Mouse (Mus musculus) midbrain, embryonic 11.5 days (tissue): ENCODE measurements around the gene Ube4a. TPM values are rescaled to one million over a fixed set of nuclear protein-coding genes. Genes with fewer than 3 reads are reported as not detected.
A peak's percentile ranks its signal among the peaks of the same experiment; 100 is the strongest.
"Not testable (repeated sequence)": the region's sequence is repeated elsewhere in the genome, so short reads cannot be mapped to it uniquely, and the experiment has no call there.

Source experiments
- ATAC-seq: fragments of 200-750 bp; cut with Nextera tagmentation; 2 replicates; pipeline ENCODE4 v1.8.0; 2017; ENCODE audit warnings: moderate TSS enrichment, moderate library complexity; ENCODE audit not compliant: low FRiP score
- DNase-seq: peaks from one replicate; pipeline ENCODE4 v3.0.0; 2015; ENCODE audit warnings: low spot score; ENCODE audit errors: missing footprints
- H3K27ac ChIP-seq: fragments of 300-500 bp; sonication (generic); 2 replicates; pipeline ENCODE4 v1.5.1; 2014; ENCODE audit warnings: low read depth, low read length
- H3K27me3 ChIP-seq: fragments of 300-500 bp; sonication (generic); 2 replicates; pipeline ENCODE4 v1.6.1; 2014; ENCODE audit warnings: mild to moderate bottlenecking, low read length, moderate library complexity, mixed read lengths; ENCODE audit not compliant: control insufficient read depth, insufficient read depth
- H3K36me3 ChIP-seq: fragments of 300-500 bp; sonication (generic); 2 replicates; pipeline ENCODE4 v1.6.1; 2014; ENCODE audit warnings: mild to moderate bottlenecking, low read length, moderate library complexity, mixed read lengths; ENCODE audit not compliant: control insufficient read depth, insufficient read depth
- H3K4me1 ChIP-seq: fragments of 300-500 bp; sonication (generic); 2 replicates; pipeline ENCODE4 v1.6.1; 2014; ENCODE audit warnings: low read length; ENCODE audit not compliant: control insufficient read depth, insufficient read depth
- H3K4me2 ChIP-seq: fragments of 300-500 bp; sonication (generic); 2 replicates; pipeline ENCODE4 v1.6.1; 2014; ENCODE audit warnings: mild to moderate bottlenecking, moderate library complexity
- H3K4me3 ChIP-seq: fragments of 300-500 bp; sonication (generic); 2 replicates; pipeline ENCODE4 v1.5.1; 2014; ENCODE audit warnings: low read depth, low read length
- H3K9ac ChIP-seq: fragments of 300-500 bp; sonication (generic); 2 replicates; pipeline ENCODE4 v1.6.1; 2014; ENCODE audit warnings: low read length
- H3K9me3 ChIP-seq: fragments of 300-500 bp; sonication (generic); 2 replicates; pipeline ENCODE4 v1.6.1; 2016; ENCODE audit warnings: low read length; ENCODE audit not compliant: control insufficient read depth
- WGBS: fragments of 180-500 bp; shearing (Covaris S2); extraction: QIAGEN DNeasy Blood & Tissue Kit; methylation state at CpG from one replicate; pipeline ENCODE4 v1.1.7; 2014; 5-methylcytosine and 5-hydroxymethylcytosine counted together
- polyA plus RNA-seq: library from polyadenylated mRNA; unstranded; fragments of >200 nt; fragmentation: Nextera tagmentation; extraction: Ambion mirVana; gene quantifications from 2 replicates; pipeline ENCODE4 v1.2.1, GENCODE M21; 2014

Gene Ube4a
- polyA plus RNA-seq, 1 experiment from 2014 or later: 37.2 TPM

GRCm38 (mm10) chr9:44967763-44968162, 2.4 kb upstream of the Ube4a start:
- H3K4me3 ChIP-seq, H3K36me3 ChIP-seq, H3K4me2 ChIP-seq, H3K9me3 ChIP-seq, H3K27me3 ChIP-seq, ATAC-seq, DNase-seq, H3K9ac ChIP-seq, H3K27ac ChIP-seq: not testable (repeated sequence)
- H3K4me1 ChIP-seq: peaks cover 12% of the 10 kb centered on the region
- 86% methylated on average over 5 of the region's 5 CpGs for WGBS

- H3K27ac ChIP-seq: no peak overlapping the region
- ATAC-seq (no peak), DNase-seq (peak; percentile 86)
- 19% methylated on average over 3 of the region's 3 CpGs for WGBS
- no peak overlapping the region for H3K9ac ChIP-seq
- no peak overlapping the region for H3K4me2 ChIP-seq
- no peaks in the 10 kb centered on the region for H3K36me3 ChIP-seq
- no peak overlapping the region for H3K4me3 ChIP-seq
- no peaks in the 10 kb centered on the region for H3K27me3 ChIP-seq
- peaks cover 12% of the 10 kb centered on the region for H3K4me1 ChIP-seq
- no peaks in the 10 kb centered on the region for H3K9me3 ChIP-seq
Observed at GRCm38 (mm10) chr9:44966815-44967242, 1.4 kb upstream of the Ube4a start.

- no peak for DNase-seq
- no peak; the same call in 1 of the 2 replicates for ATAC-seq
- H3K4me1 ChIP-seq: peaks cover 12% of the 10 kb centered on the region
- H3K9ac ChIP-seq: peak overlapping the region; percentile 57
- no peak overlapping the region for H3K27ac ChIP-seq
- no peaks in the 10 kb centered on the region for H3K9me3 ChIP-seq
- no peaks in the 10 kb centered on the region for H3K36me3 ChIP-seq
- H3K4me2 ChIP-seq: peak overlapping the region; percentile 64
- H3K4me3 ChIP-seq: peak overlapping the region; percentile 82
- WGBS: 13% methylated on average over 10 of the region's 10 CpGs
- H3K27me3 ChIP-seq: no peaks in the 10 kb centered on the region
Observed at GRCm38 (mm10) chr9:44965833-44966466, 550 bp upstream of the Ube4a start.

- Histone ChIP-seq H3K4me3 (no peak overlapping the region), H3K4me1 (no peaks in the 10 kb centered on the region), H3K36me3 (peaks cover 9% of the 10 kb centered on the region), H3K27ac (no peak overlapping the region), H3K27me3 (no peaks in the 10 kb centered on the region), H3K9ac (no peak overlapping the region), H3K9me3 (no peaks in the 10 kb centered on the region), H3K4me2 (no peak overlapping the region)
- DNase-seq: no peak
- ATAC-seq: no peak
- 90% methylated on average over 3 of the region's 3 CpGs for whole genome bisulfite sequencing
Observed at GRCm38 (mm10) chr9:44954432-44954831, 11.0 kb downstream of the Ube4a start.

- WGBS: 95% methylated on average over 5 of the region's 5 CpGs
- H3K36me3 ChIP-seq: peaks cover 14% of the 10 kb centered on the region
- no peak overlapping the region for H3K4me3 ChIP-seq
- DNase-seq (no peak), ATAC-seq (no peak)
- no peak overlapping the region for H3K9ac ChIP-seq
- H3K9me3 ChIP-seq: no peaks in the 10 kb centered on the region
- no peak overlapping the region for H3K27ac ChIP-seq
- no peak overlapping the region for H3K4me2 ChIP-seq
- H3K27me3 ChIP-seq: no peaks in the 10 kb centered on the region
- no peaks in the 10 kb centered on the region for H3K4me1 ChIP-seq
Observed at GRCm38 (mm10) chr9:44947836-44948235, 17.6 kb downstream of the Ube4a start.

GRCm38 (mm10) chr9:44946185-44946695, 19.2 kb downstream of the Ube4a start:
- ATAC-seq (no peak), DNase-seq (no peak)
- no peaks in the 10 kb centered on the region for H3K9me3 ChIP-seq
- no peaks in the 10 kb centered on the region for H3K27me3 ChIP-seq
- H3K36me3 ChIP-seq: peaks cover 10% of the 10 kb centered on the region
- H3K4me1 ChIP-seq: no peaks in the 10 kb centered on the region
- no peak overlapping the region for H3K4me3 ChIP-seq
- H3K9ac ChIP-seq: no peak overlapping the region
- H3K4me2 ChIP-seq: no peak overlapping the region
- H3K27ac ChIP-seq: no peak overlapping the region
- 93% methylated on average over 7 of the region's 7 CpGs for WGBS

- H3K4me3 ChIP-seq: no peak overlapping the region
- H3K36me3 ChIP-seq: no peaks in the 10 kb centered on the region; the same call in 1 of the 2 replicates
- no peak for DNase-seq
- H3K27ac ChIP-seq: no peak overlapping the region
- no peak for ATAC-seq
- no peaks in the 10 kb centered on the region for H3K27me3 ChIP-seq
- H3K4me1 ChIP-seq: no peaks in the 10 kb centered on the region
- H3K4me2 ChIP-seq: no peak overlapping the region
- WGBS: 94% methylated on average over 4 of the region's 4 CpGs
- no peaks in the 10 kb centered on the region for H3K9me3 ChIP-seq
- no peak overlapping the region for H3K9ac ChIP-seq
Observed at GRCm38 (mm10) chr9:44942421-44942820, 23.0 kb downstream of the Ube4a start.

GRCm38 (mm10) chr9:44941756-44942155, 23.6 kb downstream of the Ube4a start:
- no peaks in the 10 kb centered on the region for H3K4me1 ChIP-seq
- H3K4me2 ChIP-seq: no peak overlapping the region
- DNase-seq (no peak), ATAC-seq (no peak)
- no peak overlapping the region for H3K9ac ChIP-seq
- H3K4me3 ChIP-seq: no peak overlapping the region
- no peak overlapping the region for H3K27ac ChIP-seq
- no peaks in the 10 kb centered on the region for H3K27me3 ChIP-seq
- 92% methylated on average over 4 of the region's 4 CpGs for WGBS
- no peaks in the 10 kb centered on the region; the same call in 1 of the 2 replicates for H3K36me3 ChIP-seq
- no peaks in the 10 kb centered on the region for H3K9me3 ChIP-seq

GRCm38 (mm10) chr9:44921543-44921942, 43.9 kb downstream of the Ube4a start:
- H3K36me3 ChIP-seq: no peaks in the 10 kb centered on the region
- 72% methylated on average over 2 of the region's 2 CpGs for WGBS
- peak overlapping the region; percentile 95 for H3K4me3 ChIP-seq
- H3K9me3 ChIP-seq: no peaks in the 10 kb centered on the region
- H3K9ac ChIP-seq: peak overlapping the region; percentile 89; the same call in 1 of the 2 replicates
- H3K4me2 ChIP-seq: peak overlapping the region; percentile 88
- H3K27me3 ChIP-seq: no peaks in the 10 kb centered on the region
- H3K4me1 ChIP-seq: peaks cover 5% of the 10 kb centered on the region; the same call in 1 of the 2 replicates
- peak overlapping the region; percentile 77 for H3K27ac ChIP-seq
- DNase-seq (no peak), ATAC-seq (no peak)
